Mouse (Mus musculus) cerebellum, adult 11-12 months (tissue): ENCODE data around the gene Bik.
A peak's percentile ranks its signal among the peaks of the same experiment; 100 is the strongest.

Experiments used
- DNase-seq: peaks from one replicate; pipeline ENCODE4 v3.0.0; 2022

Gene Bik

DNA sequence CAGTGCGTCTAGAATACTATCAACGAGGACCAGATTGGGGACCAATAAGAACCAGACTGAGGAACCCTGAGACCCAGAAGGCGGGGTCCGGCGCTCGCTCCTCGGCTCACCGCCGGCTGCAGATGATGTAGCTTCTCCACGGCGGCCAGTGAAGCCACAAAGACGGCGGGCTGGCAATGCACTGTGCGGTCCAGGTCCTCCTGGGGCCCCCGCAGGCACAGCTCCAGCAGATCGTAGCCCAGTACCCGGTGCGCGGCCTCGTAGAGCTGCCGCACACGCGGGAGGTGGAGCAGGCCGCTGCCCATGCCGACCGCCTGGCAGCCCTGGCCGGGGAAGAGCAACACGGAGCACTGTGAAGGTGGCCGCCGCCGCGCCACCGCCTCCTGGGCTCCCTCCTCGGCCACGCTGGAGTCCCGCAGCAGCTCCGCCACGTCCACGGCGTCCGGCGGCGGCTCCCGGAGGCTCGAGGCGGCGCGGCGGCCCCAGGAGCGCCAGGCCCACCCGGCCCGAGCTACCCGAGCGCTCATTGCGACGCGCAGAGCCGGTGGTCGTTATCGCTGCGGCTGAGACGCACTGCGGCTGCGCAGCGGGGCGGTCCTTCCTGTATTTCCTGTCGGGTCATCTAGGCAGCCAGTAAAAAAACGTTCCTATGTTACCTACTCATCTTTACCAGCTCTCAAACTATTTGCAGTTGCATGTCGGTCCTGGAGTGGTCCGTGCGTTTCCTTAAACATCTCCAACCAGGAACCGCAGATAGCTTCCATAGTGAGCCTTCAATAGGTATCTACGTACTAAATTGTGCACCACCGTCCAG, 28.7 kb downstream of the Bik start:
- DNase-seq: peak; percentile 83

DNA sequence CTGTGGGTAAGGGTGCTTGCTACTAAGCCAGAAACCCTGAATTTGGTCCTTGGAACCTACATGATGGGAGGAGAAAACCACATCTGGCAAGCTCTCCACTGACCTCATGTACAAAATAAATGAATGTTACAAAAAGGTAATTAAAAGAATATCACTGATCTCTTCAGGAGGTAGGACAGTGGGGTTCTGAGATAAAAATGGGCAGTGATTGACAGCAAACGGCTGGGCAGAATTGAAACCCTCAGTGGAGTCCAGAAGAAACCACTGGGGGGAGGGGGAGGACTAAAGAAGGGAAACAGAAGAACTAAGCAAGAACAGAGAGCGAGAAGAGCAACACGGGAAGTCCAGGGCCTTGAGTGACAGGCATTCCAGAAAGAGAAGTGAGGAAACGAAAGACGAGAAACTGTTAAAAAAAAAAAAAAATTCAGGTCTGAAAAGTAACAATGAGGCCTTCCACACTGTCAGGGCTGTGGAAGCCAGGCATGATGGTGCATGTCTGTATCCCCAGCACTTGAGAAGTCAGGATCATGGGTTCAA, 34.3 kb downstream of the Bik start:
- no peak for DNase-seq

DNA sequence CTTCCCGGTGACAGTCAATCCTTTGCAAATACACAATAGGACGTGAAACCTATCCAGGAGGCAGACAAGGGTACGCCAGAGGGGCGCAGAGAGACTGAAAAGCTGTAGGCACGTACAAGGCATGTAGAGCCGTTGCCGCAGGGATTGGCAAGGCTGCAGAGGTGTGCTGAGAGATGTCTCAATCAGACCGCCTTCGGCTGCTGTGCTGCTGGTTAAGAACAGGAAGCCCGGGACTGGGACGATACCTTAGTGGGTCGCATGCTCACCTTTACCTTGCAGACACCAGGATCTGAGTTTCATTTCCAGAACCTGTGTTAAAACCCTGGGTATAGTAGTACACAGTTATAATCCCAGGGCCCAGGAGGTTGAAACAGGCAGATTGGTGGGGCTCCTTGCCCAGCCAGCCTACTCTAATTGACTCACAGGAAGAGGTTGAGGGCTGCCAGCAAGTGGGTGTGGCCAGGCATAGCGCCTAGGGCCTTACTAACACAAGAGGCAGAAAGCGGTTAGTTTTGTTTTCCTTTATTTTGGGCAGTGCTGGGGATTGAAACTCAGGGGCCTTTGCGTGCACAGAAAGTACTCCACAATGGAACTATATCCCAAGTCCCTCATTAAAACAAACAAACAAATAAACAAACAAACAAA, 36.1 kb downstream of the Bik start:
- no peak for DNase-seq

DNA sequence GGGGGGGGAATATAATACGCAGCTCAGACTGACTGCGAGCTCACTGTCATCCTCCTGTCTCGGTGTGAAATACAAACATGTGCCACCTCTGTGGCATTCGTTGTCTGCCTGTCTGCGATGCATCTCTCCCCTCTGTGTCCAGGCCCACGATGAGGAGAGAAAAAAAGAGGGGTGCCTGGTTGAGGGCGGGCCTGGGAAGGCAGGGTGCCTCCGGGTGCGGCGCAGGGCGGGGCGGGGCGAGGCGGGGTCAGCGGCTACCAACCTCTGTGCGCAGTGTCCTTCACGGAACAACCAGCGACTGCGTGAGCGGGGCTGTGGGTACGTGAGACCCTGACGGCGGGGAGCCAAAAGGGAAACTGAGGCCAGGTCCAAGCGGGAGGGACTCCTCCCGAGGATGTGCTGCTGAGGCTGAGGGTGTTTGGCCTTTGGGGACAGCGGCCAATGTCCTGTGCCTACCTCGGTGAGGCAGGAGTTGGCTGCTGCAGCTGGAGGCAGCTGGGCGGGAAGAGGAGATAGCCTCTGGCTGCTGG, 36.7 kb downstream of the Bik start, which contains the start of the genes Tspo and Mcat:
Gene Tspo (plus strand): TSS at position 266 of the 530 bp plus-strand sequence.
Gene Mcat (minus strand): TSS at position 461 of the 530 bp plus-strand sequence.
- no peak for DNase-seq

DNA sequence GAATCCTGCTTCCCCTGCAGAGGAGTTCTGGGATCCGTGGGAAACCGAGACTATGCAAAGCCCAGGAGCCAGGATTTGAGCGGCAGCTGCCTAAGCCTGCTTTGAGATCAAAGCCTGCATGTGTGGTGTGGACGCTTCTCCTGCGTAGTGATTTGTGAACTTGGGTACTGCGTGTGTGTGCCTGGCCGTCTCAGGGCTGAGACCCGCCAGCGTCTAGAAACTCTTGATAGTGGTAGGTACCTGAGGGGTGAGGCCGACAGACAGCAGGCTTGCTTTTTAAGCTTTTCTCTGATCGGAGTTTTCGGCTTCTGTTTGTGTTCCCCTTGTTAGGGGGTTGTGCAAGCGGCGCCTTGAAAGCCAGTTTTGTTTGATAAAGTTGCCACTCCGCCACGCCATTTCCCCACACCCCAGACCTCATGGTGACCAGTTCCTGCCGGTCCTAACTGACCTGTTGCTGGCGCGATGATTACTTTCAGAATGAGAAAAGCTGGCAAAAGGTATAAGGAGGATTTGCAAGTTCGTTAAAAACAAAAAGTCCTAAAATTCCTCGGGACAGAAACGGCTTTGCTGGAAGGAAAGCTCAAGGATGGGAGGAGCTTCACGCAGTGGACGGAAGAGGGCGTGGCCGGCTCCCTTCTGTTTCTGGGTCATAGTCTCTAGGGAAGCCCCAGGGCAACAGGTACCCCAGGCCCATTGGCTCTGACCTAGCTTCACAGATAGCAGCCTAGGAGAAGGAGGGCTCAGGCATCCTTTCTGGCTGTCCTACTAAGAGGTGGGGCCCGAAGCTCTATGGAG, 37.4 kb downstream of the Bik start:
- no peak for DNase-seq

DNA sequence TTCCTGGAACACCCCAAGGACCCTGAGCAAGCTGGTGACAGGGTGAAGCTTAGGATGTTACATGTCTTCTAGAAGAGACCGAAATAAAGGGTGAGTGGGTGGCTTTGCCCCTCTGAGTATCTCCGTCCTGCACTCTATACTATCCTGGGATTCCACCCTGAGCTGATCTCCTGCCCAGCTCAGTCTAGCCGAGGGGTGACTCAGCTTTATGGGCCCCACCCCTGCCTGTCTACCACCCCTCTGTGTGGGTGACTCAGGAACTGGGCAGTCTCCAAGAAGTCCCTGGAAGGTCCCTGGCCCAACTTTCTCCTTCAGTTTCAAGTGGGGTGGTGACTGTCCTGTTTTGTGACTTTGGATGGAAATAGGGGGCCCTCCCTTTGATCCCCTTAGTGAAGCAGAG, 38.8 kb downstream of the Bik start:
- no peak for DNase-seq

DNA sequence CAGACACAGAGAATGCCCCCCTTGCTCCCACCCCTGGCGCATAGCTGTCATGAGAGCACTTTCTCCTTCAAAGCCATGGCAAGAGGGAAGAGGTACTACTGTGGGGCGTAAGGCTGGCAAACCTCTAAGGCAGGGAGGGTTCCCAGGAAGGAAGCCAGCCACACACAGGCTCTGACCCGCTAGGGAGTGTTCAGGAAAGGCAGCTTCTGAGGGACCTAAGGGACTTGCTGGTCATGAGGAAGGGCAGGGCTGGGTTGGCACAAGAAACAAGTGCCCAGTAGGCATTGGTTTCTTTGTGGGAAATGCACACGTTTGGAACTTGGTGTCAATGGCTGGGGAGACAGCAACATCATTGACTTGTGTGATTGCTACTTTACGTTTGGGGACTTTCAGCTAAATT, 39.3 kb downstream of the Bik start:
- DNase-seq: no peak

DNA sequence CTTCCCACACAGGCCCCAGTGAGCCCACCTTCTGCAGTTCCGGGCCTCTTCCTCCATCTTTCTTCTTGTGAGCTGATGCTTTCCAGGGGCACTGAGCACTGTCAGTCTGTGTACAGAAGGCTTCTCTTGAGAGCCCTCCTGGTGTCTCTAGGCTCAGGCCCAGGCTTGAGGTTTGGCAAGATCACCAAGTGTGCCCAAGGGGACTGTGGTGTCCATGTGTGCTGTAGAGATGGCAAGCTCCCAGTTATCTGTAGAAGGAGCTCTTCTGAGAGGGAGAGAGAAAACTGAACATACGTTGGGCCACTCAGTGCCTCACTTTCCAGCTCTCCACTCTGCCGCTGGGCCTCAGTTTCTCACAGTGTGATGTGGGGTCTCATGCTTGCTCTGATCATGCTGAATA, 41.1 kb downstream of the Bik start:
- DNase-seq: no peak

DNA sequence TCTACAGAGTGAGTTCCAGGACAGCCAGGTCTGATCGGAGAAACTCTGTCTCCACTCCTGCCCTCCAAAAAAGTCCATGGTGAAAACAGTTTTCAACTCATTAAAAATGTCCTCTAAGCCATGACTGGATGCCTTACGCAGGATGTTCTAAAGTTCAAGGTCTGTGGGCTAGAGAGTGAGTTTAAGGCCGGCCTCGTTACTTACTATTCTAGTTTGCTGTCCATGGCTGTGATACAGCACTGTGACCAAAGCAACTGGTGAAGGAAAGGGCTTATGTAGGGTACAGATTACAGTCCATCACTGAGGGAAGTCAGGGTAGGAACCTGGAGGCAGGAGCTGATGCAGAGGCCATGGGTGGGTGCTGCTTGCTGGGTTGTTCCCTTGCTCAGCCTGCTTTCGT, 41.9 kb downstream of the Bik start:
- no peak for DNase-seq

DNA sequence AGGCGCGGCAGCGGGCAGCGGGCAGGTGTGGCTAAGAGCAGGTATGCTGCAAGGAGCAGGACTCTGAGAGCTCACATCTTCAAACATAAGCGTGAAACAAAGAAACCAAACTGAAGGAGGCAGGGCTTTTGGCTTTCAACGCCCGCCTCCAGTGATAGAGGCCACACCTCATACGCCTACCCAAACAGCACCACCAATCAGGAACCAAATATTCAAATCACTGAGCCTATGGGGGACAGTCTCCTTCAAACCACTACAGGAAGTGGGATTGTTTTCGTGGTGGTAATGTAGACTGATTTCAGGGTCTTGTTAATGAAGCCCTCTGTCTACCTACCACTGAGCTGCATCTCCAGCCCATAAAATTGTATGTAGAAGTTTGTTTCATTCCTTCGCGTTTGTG, 43.0 kb downstream of the Bik start:
- no peak for DNase-seq

DNA sequence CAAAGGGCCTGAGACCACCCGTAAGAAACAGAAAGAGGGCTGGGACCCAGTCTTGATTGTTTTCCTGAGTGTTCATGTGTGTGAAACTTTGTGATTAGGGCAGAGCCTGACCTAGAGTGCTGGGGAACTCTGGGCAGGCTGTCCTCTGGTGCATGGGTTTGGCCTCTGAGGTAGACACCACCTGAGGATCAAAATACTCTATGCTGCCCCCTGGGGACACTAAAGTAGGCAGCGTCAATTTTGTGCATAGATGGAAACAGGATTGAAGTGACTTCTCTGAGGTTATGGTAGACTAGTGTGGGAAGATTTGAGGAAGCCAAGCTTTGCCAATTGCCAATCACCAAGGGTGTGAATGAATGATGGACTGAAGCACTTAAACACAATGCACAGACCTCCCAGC, 44.0 kb downstream of the Bik start:
- no peak for DNase-seq

DNA sequence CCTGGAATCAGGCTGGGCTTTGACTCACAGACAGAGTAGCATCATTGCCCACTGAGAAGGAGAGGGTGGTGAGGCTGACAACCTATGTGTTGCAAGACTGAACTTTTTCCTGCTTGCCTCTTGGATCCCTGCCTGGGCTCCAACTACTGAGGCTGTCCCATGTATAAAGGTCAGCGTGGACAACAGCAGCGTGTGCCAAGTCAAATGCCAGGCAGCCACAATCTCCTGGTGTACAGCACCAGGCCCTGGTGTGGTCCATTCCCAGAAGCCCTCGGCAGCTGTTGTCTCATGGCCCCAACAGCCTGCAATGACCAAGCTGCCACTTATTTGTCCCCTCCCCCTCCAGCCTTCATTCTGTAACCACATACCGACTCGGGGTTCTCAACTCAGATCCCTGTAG, 45.0 kb downstream of the Bik start:
- DNase-seq: no peak

DNA sequence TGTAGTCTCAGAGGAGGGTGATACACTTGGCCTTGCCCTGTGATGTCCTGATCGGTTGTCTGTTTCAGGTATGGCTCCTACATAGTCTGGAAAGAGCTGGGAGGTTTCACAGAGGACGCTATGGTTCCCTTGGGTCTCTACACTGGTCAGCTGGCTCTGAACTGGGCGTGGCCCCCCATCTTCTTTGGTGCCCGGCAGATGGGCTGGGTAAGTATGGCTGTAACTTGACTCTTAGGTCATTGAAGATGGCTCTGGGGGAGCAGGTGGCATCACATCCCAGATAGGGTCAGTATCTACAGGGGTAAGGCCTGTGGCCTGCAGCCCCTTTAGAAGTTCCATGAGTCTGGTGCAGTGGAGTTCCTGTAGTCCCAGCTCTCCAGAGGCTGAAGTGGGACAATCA, 45.5 kb downstream of the Bik start:
- no peak for DNase-seq

DNA sequence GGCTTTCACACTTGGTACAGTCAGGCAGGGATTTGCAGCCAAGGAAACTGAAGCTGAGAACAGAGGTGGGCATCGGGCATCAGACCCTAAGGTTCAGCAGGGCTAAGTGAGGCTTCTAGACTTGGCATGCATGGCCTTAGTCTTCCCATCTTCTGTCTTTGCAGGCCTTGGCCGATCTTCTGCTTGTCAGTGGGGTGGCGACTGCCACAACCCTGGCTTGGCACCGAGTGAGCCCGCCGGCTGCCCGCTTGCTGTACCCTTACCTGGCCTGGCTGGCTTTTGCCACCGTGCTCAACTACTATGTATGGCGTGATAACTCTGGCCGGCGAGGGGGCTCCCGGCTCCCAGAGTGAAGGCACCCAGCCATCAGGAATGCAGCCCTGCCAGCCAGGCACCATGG, 46.9 kb downstream of the Bik start:
- peak; percentile 39 for DNase-seq

DNA sequence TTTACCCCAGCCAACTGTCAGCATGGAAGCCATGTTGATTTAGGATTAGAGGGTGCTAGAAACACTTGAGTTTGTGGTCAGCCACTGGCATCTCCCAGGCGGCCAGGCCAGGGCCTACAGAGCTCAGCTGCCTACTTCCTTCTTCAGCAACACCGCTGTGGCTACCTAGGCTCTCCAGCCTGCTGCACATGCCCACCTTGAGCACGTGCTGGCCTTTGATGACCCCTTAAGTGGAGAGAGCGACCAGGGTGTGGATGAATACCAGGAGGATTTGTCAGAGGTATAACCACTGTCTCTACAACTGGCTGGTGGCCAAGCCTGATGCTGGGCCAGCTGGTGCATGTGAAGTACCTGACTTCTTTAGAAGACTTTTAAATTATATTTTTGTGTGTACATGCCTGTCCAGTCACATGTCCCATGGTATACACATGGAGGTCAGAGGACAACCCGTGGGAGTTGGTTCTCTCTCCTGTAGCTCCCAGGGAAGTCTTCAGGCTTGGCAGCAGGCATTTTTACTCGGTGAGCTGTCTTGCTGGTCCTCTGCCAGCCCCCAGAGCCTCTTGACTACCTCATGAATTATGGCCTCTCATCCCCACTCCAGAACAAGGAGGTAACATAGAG, 48.2 kb downstream of the Bik start:
- DNase-seq: no peak

DNA sequence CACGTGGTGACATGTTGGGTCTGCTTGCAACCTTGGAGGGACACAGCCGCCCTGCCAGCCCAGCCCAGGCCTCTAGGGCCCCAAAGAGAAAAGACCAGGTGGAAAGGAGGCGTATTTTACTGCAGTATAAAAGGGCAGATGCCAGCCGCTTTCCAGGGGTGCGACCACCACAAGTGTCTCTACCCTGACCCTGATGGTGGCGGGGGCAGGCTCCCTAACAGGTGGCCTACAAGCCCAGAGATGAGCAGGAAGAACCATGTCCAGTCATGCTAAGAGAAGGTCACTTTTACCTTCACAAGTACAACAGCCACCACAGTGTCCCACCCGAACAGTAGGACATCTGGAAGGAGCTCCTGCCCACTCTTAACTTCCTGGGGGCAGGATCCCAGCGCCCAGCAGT, 48.9 kb downstream of the Bik start:
- no peak for DNase-seq

DNA sequence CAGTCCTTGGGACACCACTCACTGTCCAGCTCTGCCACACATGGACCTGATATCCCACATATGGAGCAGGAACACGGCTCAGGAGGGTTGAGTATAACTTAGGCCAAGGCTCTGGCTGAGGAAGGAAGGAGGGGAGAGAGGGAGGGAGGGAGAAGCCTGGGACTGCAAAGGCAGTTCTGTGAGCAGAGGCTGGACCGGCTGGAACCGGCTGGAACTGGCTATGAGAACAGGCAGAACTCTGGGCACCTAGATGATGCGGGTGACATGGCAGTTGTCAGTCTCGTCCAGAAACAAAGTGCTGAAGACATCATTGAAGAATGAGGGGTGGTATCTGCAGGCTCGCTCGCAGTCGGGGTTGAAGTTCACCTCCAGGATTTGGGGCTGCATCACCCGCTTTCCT, 50.0 kb downstream of the Bik start:
- DNase-seq: no peak

DNA sequence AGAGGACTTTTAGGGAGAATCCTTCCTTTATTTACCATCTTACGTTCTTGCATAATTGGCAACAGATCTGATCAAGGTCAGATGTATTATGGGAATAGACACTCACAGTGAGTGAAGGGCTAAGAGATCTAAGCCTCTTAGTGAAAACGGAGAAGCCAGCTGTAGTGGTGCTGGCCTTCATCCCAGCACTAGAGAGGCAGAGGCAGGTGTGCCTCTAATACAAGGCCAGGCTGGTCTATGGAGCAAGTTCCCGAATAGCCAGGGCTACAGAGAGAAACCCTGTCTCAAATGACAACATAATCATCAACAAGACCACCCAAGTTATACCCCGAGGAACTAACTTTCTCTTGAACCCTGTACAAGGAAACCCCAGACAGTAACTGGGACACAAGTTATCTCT, 56.3 kb downstream of the Bik start:
- no peak for DNase-seq

DNA sequence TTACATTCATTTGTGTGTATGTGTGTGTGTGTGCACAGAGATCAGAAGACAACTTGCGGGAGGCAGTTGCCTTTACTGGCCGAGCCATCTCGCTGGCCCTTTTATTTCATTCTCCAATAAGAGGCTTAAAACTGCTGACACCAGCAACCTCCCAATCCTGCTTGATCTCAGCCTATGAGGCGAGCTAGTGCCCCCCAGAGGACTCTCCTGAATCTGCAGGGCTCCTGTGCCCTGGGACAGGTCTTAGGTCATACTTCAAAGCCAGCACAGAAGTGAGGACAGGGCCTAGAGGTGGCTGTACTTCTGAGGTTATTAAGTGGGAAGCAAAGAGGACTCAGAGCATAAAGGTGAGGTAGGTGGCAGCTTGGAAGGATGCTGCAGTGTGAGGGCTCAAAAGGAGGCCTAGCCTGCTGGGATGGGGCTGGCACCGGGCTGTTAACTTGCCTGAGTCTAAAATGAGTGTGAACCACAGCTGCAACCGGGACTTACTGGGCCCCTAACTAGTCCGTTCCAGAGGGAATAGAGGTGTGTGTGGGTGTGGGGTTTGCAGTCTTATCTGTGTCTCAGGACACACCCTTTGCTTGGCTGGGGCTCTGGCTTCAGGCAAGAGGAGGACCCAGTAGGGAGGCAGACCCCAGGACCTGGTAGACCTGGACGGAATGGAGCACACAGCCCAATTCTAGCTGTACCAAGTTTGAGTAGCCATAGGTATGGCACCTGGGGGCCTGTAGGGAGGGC, 56.9 kb downstream of the Bik start:
- no peak for DNase-seq

DNA sequence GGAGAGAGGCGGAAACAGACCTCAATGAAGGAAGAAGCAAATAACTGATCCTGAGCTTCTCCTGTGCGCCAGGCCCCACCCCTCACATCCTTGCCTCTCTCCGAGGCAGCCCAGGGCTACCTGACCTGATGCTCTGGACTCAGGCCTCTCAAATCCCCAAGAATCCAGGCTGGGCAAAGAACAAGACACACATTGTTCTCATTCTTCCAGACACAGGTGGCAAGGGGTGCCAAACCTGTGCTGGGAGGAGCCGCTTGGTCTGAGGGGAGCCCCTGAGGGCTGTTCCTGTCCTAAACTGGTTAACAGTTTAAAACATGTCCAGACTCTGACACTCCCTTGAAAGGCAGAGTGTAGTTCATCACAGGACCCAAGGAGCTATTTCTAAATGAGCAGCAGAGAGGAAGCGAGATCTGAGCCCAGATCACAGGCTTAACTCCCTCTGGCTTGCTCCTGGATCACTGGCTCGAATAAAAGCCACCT, 58.1 kb downstream of the Bik start:
- no peak for DNase-seq

DNA sequence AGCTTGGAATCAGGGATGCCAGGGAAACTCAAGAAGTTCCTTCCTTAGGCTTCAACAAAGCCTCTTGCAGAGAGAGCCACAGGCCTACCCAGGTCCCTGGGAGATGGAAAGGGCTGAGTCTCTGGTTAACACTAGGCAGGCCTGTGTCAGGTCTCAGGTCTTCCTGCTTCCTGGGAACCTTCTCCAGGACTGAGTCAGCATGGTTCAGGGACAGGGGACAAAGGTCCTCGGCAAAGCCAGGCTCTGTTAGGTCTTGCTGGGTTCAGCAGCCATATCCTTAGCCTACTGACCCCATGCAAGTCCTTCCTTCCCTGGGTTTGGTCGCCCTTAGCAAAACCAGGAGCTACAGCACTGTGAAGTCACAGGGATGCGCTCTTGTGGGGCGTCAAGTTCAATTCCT, 64.2 kb downstream of the Bik start:
- DNase-seq: no peak

DNA sequence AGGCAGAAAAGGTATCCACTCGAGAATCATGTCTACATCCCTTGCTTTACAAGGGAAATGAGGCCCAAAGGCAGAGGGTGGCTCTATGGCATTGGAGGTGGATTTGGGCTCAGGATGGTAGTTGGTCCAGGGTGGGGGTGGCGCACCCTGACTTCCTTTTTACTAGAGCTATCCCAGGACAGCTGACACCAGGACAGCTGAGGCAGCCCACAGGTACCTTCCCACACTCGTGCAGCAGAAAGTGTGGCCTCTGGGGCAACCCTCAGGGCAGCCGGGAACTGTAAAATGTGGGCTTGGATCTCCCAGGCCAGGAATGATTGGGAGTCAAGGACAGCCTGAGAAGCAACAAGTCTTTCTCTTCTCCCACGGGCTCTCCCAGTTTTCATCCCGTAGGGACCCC, 65.1 kb downstream of the Bik start:
- DNase-seq: no peak
